Mouse (Mus musculus) kidney, adult 2 months (tissue): ENCODE measurements around the gene Lrp5.

Experiments
- CTCF ChIP-seq: fragments of 200-500 bp; conservative IDR thresholded peaks from 2 replicates; pipeline ENCODE4 v1.5.1; 2011; ENCODE audit warnings: low read depth, mild to moderate bottlenecking, control low read depth, low read length, moderate library complexity, mixed read lengths; ENCODE audit not compliant: insufficient read depth, insufficient read length
- POLR2A ChIP-seq: fragments of 200-500 bp; IDR thresholded peaks from one replicate; pipeline ENCODE4 v1.6.1; 2011; ENCODE audit warnings: low read depth, low read length, control low read depth

- TF ChIP-seq CTCF (no peak), POLR2A (no peak)
Observed at GRCm38 (mm10) chr19:3684414-3684813, 1.9 kb downstream of the Lrp5 start.
